Mouse (Mus musculus): ENCODE measurements around the gene Cib2.

DNA sequence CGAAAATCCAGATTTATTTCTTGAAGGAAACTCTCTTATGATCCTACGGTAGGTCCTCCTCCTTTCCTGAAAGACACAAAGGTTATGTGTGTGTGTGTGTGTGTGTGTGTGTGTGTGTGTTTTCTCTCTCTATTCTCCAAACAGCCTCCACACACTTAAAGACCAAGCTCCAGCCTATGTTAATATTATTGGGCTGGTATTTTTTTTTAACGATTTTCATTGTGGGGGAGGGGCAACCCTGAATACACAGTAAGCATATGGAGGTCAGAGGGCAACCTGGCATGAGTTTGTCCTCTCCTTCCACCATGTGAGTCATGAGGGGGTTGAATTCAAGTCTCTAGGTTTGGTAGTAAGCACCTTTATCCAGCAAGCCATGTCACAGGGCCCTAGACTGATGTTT, 60.2 kb downstream of the Cib2 start:
- no peak for TF ChIP-seq EP300 (IDR thresholded peaks at IDR 0.05; ENCODE audit: insufficient read depth, low read depth, low read length)
- no peak for TF ChIP-seq CTCF (IDR thresholded peaks at IDR 0.05)
- TF ChIP-seq POLR2A (IDR thresholded peaks at IDR 0.05; ENCODE audit: insufficient read depth, low read depth, low read length) = no peak

All from heart, adult 2 months (tissue).